Mouse (Mus musculus): ENCODE data around the gene Cdh3.

DNA sequence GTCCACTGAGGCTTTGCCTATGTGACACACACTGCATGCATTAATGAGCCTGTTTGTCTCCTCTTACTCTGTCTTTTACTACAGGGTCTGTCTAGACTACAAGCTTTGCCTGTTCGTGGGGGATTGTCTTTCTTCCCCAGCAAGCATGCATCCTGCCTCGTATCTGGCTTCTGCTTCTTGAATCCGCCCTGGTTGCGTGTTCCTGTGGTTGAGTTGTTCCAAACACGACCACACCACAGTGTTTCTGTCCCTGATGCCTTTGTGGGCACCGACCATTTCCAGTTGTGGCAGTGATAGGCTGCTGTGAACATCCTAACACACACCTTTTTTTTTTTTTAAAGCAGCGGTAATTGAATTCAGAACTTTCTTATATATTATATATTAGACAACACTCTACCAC lies 23.0 kb downstream of the Cdh3 start:
- TF ChIP-seq POLR2A (IDR thresholded peaks at IDR 0.05; ENCODE audit: insufficient read depth, low read depth, low read length) (no peak), CTCF (IDR thresholded peaks at IDR 0.05; ENCODE audit: insufficient read depth, low read depth, low read length) (no peak)

All from olfactory bulb, adult 2 months (tissue).